Mouse (Mus musculus) gastrocnemius, adult 18-20 months (tissue): ENCODE measurements around the gene Eps8l1. TPM values are rescaled to one million over a fixed set of nuclear protein-coding genes. Genes with fewer than 3 reads are reported as not detected.

ENCODE experiments used
- DNase-seq: peaks from one replicate; pipeline ENCODE4 v3.0.0; 2021; ENCODE audit warnings: low spot score
- total RNA-seq, 2 experiments: library from RNA; stranded (reverse); gene quantifications; 2 replicates each; pipeline ENCODE4 v1.2.3; 2021

Eps8l1 gene
- total RNA-seq, 2 experiments from 2014 or later, result 1.9 to 3.5 TPM

DNA sequence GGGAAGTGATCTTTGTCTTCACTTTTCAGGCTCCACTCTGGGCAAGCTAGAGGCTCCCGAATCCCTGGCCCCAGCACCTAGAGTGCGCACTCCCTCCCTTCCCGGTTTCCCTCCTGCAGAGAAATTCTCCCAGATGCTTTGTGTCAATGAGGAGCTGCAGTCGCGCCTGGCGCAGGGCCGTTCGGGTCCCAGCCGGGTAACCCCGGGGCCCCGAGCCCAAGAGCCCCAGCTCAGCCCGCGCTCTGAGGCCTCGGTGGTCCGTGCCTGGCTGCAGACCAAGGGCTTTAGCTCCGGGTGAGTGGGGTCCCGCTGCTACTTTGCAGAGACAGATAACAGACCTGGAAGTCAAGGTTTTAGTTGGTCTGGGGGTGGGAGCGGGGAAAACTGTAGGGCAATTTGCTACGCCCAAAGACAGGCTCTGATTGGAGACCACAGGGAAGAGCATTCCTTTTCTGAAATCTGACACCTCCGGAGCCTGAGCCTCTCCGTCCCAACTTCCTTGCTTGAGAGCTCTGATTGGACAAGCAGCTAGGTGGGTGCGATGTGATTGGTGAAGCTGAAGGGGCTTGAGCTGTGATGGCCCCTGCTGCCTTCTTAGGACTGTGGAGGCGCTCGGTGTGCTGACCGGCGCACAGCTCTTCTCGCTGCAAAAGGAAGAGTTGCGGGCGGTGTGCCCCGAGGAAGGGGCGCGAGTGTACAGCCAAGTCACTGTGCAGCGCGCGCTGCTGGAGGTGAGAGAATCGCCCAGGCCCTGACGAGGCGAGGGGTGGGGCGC, 17.7 kb downstream of the Eps8l1 start:
- DNase-seq, result peak; percentile 77

DNA sequence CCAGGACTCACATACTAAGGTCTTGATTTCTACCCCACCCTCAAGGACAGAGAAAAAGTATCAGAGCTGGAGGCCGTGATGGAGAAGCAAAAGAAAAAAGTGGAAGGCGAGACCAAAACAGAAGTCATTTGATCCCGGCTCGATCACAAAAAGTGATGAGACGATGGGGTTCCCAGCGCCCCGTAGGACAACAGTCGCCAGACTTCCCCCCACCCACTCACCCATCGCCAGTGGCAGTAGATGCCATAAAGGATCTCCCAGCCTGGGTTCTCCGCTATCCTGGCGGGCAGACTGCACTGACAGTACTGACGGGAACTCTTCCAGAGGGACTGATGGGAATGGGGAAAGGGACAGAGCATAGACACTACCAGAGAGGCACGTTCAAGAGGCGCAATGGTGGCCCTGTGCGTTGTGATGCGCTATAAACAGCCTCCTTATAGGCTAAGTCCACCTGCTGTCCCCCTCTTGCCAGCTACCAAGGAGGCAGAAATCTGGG, 18.4 kb downstream of the Eps8l1 start:
- DNase-seq, result no peak

GRCm38 (mm10) chr7:4479674-4480073, 19.2 kb downstream of the Eps8l1 start:
- DNase-seq, result no peak

- DNase-seq, result no peak
These were observed 21.8 kb downstream of the Eps8l1 start for GRCm38 (mm10) chr7:4482281-4482680.

DNA sequence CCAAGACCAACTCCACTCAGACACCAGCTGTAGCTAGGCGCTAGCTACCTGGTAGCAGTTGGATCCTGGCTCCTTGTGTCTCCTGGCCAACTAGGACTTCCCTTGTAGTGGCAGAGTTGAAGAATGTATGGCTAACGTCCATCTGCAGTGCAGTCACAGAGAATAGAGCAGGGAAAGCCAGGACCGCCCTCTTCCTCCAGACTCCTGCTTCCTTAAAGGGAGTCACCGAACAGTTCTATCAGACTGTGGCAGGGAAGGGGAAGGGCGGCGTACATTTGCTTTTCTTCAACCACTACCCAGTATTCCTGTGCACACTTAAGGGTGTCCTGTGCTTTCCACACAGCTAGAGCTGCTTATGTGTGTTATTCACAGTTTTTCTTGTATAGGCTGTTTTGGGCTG, 30.8 kb downstream of the Eps8l1 start:
- no peak for DNase-seq

GRCm38 (mm10) chr7:4492284-4493224, 32.1 kb downstream of the Eps8l1 start:
- DNase-seq, result no peak

GRCm38 (mm10) chr7:4493991-4494390, 33.5 kb downstream of the Eps8l1 start:
- no peak for DNase-seq

GRCm38 (mm10) chr7:4496468-4496867, 36.0 kb downstream of the Eps8l1 start:
- DNase-seq, result no peak

- DNase-seq, result no peak
These were observed 36.9 kb downstream of the Eps8l1 start for GRCm38 (mm10) chr7:4497271-4497903.

DNA sequence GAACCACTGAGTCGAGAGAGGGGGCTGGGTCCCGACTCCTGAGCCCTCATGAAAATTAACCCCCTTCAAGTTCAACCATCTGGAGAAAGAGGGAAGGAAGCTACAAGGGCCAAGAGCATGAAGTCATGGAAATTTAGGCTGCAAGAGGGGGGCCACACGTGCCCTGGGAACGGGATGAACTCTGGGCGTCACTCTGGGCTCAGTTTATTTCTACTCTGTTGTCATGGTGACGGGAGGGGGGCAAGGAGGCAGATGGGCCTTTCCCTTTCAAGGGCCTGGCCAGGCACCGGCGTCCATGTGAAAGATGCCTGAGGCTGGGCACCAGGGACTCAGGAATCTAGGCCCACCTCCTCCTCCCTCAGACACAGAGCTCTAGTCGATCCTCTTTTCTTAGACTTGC, 37.8 kb downstream of the Eps8l1 start:
- peak; percentile 87 for DNase-seq

GRCm38 (mm10) chr7:4499034-4499433, 38.6 kb downstream of the Eps8l1 start:
- DNase-seq, result no peak

GRCm38 (mm10) chr7:4500892-4501471, 40.5 kb downstream of the Eps8l1 start:
- DNase-seq, result no peak

GRCm38 (mm10) chr7:4501558-4502397, 41.3 kb downstream of the Eps8l1 start, which contains the start of gene Ppp1r12c:
Ppp1r12c (minus strand) TSS chr7:4501680.
- peak; percentile 97 for DNase-seq

- peak; percentile 75 for DNase-seq
These were observed 42.1 kb downstream of the Eps8l1 start for GRCm38 (mm10) chr7:4502421-4503090.

- no peak for DNase-seq
These were observed 42.6 kb downstream of the Eps8l1 start for GRCm38 (mm10) chr7:4503100-4503499.

DNA sequence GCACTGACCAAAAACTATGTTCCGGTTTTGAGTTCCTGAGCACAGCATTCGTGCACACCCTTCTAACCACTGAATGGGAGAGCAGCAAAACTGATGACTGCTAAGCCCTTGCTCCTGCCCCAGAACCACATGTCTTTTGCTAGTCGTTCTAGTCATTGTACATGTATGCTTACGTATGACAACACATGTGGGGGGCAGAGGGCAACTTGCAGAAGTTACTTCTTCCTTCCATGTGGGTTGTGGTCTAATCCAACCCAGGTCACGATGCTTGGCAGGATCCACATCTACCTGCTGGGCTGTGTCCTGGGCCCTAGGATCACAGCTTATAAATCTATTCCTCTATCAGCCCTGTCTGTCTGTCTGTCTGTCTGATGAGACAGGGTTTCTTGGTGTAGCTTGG, 43.4 kb downstream of the Eps8l1 start:
- no peak for DNase-seq

DNA sequence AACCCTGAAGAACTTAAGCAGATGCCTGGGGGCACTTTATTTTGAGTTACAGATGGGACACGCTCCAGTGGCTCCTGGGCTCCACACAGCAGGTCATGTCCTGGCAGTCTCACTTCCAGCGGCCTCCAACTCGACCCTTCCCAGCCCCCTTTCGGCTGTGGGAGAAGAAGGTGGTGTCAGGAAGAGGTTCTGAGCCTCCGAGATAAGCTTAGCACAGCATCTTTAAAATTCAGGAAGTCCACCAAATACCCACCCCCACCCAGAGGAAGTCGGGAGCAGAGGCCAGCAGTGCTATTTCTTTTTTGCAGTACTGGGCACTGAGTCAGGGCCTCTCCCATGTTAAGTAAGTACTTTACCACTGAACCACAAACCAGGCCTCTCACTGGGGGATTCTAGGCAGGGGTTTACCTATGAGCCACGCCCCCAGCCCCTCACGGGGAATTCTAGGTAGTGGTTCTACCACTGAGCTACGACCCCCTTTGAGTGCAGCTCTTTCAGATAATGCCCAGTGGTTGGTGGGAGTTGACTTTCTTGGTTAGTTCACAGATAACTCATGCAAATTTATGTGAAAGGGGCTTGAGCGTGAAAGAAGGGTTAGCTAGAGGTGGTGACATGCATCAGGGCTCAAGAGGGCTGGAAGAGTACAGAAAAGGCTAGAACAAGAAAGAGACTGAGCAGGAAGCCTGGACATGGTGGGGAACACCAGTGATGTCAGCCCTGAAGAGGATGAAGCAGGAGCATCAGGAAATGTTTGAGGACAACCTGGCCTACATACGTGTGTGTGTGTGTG, 44.4 kb downstream of the Eps8l1 start:
- DNase-seq, result no peak

DNA sequence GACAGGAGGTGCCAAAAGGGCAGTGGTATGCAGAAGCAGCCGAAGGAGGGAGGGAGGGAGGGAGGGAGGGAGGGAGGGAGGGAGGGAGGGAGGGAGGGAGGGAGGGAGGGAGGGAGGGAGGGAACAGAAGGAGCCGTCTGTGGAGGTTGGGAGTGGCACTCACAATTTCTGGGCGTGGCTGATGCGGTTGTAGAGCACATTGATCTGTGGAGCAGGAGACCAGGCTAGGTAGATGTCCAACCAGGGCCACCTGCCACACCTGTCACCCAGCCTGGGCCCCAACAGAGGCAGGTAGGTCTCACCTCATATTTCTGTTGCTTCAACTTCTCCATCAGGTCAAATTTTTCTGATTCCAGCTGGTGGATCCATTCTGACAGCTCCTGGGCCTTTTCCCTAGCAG, 46.7 kb downstream of the Eps8l1 start:
- DNase-seq, result no peak
